Mouse (Mus musculus) hematopoietic stem cell, adult 5-6 weeks (primary cell): ENCODE measurements around the gene Rint1. TPM values are rescaled to one million over a fixed set of nuclear protein-coding genes. Genes with fewer than 3 reads are reported as not detected.
"Not testable (repeated sequence)": the region's sequence is repeated elsewhere in the genome, so short reads cannot be mapped to it uniquely, and the experiment has no call there.

ENCODE experiments used
- ATAC-seq, 2 experiments: fragments of 125-278 bp in 1 of 2; replicated peaks in 1 of 2; 2 replicates each; pipeline ENCODE4 v1.8.0; 2016 to 2017; ENCODE audit warnings: inconsistent platforms in 2 of 2, mild to moderate bottlenecking in 2 of 2, moderate number of reproducible peaks in 2 of 2, low read depth in 1 of 2, moderate TSS enrichment in 1 of 2; ENCODE audit not compliant: low FRiP score in 2 of 2, poor library complexity in 2 of 2, severe bottlenecking in 2 of 2, insufficient read depth in 1 of 2, low TSS enrichment in 1 of 2
- total RNA-seq: library from RNA; stranded (forward); fragments of 172-1452, 232-1000 nt; gene quantifications from 2 replicates; pipeline ENCODE4 v1.2.3, GENCODE M21; 2017

Rint1 gene
- total RNA-seq, 1 experiment from 2014 or later = 41.6 TPM

DNA sequence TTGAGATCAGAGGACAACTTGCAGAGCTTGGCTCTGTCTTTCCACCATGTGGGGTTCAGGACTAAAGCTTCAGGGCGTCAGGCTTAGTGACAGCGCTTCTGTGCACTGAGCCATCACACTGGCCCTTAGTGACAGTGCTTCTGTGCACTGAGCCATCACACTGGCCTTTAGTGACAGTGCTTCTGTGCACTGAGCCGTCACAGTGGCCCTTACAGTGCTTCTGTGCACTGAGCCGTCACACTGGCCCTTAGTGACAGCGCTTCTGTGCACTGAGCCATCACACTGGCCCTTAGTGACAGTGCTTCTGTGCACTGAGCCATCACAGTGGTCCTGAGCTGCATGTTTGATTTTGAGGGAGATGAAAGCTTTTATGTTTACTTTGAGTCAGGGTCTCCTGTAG, 27.3 kb downstream of the Rint1 start:
- no peak for ATAC-seq

DNA sequence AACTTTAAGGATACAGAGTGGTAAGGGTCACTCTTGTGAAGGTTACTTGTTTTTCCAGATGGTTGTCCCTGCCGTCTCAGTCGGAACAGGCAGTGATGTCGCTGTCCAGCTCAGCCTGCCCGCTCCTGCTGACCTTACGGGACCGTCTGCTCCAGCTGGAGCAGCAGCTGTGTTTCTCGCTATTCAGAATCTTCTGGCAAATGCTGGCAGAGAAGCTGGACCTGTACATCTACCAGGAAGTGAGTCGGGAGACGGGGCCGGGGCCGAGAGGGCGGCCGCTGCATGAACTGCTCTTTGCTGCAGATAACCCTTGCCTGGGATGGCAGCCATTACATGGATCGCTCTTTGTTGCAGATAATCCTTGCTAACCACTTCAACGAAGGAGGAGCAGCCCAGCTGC, 29.2 kb downstream of the Rint1 start:
- ATAC-seq = no peak

DNA sequence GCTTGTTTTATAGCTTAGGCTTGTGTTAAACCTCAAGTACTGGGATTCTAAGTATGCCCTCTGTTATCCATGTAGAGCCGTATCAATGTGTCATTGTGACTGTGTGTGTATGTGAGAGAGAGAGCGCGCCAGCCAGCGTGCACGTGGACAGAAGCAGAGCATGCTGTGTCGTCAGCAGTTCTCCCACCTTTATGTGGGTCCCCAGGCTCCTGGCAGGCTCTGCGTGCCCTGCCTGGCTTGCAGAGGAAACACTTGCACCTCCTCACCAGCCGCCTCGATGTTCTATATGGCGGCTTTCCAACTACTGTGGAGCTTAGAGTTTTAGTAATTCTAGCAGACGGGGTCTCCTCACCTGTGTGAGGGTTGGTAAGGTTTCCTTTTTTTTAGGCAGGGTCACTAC, 34.8 kb downstream of the Rint1 start:
- ATAC-seq = no peak

DNA sequence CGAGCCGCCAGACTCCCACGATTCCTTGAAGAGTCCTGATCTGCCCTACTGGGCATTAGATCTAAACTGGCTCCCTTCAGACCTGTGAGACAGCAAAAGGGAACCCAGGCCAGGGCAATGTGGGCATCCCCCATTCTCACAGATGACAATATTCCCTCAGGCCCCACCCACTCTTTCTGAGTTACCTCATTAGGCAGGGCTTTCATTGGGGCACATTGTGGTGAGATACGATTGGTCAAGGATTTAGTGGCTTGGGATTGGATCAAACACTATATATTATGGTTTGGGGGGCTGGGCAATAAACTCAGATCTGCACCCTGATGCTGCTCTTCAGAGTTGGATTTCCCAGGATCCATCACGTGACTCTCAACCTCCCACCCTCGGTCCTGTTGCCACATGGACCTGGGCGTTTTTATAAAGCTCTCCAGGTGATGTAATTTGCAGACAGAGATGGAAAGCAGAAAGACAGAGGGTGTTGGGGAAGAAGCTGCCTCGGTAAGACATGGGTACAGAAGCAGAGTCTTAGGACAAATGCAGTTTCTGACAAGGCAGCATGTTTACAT, 36.7 kb downstream of the Rint1 start:
- no peak for ATAC-seq

DNA sequence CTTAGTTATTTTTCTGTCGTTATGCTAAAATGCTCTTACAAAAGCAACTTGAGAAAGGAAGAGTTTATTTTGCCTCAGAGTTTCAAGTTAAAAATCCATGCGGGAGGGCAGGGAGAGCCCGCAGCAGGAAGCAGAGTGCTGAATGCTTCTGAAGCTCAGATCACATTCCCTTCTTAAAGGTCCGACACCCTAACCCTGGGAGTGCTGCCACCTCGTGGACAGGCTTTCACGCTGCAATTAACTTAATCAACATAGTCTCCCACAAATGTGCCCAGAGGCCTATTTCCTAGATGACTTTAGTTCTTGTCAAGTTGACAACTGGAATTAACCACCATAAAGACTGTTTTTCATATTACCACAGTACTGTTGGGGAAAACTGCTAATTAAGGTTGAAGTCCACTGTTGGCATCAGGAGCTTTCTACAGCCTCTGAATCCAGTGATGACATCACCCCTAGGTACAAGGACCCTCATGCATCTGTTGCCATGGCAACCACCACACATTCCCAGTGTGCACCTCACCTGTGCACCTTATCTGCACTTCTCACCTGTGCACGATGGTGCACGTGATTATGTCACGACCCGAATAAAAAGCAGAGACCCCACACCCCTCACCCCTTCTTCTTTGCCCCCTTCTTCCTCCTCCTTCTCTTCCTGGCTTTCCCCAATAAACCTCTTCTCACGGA, 39.0 kb downstream of the Rint1 start:
- ATAC-seq = peak; percentile 85 to 87

DNA sequence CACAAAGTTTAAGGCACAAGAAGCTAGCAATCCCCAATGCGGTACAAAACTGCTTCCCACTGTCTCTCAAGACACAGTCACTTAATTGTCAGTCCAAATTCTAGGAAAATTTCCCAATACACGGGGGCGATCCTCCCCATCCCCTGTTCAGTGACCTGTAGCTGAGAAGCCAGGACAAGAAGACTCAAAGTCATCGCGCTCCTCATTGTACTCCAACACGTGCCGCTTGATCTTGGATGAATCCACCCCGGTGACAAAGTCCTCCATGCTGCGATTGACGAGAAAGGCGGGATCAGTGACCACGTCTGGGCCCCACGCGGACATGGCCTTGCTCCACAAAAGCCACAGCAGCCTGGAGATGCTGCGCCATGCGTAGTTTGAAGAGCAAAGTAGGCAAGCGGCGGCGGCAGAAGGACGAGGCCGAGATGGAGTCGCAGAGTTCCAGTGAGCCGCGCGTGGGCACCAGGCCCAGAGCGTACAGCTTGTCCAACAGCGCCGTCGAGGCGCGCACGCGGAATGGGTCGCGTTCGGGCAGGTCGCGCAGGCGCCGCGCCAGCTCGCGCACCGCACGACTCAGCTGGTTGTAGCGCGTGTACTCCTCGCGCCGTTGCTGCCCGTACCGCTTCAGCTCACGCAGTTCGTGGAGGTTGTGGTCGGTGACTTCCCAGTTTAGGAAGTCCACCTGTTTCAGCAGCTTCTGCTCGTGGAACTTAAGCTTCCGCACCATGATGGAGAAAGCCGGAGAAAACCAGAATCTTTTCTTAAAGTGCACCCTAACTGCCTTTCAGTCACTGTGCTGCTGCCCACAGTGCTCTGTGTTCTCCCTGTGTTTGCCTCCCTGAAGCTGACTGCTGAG, 43.6 kb downstream of the Rint1 start:
- peak in 1 of 2 experiments; percentile 29; a peak in 2 of 4 replicates for ATAC-seq

DNA sequence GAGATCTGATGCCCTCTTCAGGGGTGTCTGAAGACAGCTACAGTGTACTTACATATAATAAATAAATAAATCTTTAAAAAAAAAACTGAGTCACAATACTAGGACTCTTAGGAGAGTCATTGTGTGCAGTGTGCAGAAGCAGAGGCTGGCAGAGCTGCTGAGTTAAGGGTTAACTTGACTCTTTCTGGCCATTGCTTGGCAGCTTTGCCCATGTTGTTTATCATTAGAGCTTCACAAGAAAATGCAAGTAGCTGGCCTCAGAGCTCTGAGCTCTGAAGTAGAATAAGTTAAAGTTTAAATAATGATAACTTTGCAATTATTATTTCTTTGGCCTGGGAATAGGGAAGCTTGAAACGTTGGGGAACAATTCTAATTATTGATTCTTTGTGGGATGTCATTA, 48.2 kb downstream of the Rint1 start:
- not testable (repeated sequence) for ATAC-seq

DNA sequence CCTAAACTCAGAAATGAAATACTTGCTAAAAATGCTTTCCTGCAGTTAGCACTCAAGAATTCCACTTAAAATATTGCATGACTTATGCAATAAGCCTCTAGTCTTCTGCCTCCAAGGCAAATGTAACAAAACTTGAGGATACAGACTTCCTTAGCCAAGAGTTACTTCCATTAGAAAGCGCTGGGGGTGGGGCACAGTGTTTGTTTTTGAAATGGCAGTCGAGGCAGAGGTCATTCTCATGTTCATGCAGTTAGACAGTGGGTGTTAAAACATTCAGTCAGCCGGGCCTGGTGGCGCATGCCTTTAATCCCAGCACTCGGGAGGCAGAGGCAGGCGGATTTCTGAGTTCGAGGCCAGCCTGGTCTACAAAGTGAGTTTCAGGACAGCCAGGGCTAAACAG, 50.6 kb downstream of the Rint1 start:
- no peak for ATAC-seq

DNA sequence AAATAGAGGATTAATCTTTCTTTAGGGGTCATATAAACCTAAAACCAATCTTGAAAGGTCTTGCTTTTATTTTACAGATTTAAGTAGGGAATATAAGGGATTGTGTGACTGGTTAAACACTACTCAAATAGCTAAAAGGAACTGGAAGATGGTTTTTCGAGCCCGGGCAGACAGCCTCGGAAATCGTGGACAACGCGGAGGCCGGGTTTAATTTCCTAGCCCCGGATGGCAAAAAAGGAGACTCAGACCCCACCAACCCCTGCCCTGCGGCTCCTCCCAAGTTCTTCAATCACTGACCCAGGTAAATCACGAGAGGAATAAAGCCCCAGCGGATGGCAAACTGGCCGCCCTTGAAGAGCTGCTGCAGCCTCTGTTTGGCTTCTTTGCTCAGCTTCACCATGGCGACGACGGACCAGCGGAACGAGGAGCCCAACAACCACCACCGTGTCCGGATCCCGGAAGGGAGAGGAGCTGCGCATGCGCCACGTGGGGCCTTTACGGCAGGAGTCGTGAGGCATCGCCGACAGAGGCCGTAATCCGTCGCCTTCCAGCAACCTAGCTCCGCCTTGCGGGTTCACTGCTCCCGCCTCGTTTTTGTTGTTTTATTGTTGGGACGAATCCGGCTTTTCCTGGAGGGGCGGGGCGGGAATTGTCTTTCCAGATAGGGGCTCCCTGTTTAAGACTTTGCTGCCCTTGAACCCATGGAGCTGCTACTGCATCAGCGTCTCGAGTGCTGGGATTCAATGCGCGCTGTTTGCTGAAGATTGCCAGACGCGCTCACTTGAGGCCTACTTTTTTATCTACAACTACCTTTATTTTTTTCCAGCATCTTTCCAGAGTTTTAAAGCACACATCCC, 56.4 kb downstream of the Rint1 start, which contains the start of gene Tomm7:
TSS of gene Tomm7 (minus strand) at position 488 of the 857 bp plus-strand sequence.
- peak; percentile 97 to 99 for ATAC-seq

DNA sequence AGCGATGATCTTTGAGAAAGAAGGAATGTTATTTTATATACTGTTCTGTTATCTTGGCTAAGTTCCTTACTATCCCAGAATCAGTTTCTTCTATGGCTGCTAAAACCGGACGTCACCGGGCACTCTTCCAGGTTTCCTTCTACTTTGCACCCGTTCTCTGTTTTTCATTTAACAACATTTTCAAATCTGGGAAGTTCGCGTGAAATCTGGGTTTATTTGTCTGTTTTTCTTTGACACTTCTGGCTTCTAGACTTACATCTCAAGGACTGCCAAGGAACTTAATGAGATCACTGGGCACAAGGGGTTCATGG, 57.0 kb downstream of the Rint1 start:
- ATAC-seq = no peak

DNA sequence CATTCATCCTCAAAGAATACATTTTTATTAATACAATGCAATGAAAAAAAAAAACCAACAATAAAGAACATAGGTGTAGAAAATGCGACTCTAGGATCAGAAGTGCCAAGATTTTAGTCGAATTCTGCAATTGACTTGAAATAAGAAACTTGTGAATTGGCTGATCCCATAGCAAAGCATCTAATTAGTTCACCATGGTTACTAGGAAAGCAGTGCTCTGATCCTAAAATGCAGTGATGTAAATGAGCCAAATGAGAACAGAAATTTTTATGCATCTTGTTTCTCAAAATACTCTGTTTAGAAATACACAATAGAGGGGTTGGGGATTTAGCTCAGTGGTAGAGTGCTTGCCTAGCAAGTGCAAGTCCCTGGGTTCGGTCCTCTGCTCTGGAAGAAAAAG, 57.6 kb downstream of the Rint1 start:
- no peak for ATAC-seq

DNA sequence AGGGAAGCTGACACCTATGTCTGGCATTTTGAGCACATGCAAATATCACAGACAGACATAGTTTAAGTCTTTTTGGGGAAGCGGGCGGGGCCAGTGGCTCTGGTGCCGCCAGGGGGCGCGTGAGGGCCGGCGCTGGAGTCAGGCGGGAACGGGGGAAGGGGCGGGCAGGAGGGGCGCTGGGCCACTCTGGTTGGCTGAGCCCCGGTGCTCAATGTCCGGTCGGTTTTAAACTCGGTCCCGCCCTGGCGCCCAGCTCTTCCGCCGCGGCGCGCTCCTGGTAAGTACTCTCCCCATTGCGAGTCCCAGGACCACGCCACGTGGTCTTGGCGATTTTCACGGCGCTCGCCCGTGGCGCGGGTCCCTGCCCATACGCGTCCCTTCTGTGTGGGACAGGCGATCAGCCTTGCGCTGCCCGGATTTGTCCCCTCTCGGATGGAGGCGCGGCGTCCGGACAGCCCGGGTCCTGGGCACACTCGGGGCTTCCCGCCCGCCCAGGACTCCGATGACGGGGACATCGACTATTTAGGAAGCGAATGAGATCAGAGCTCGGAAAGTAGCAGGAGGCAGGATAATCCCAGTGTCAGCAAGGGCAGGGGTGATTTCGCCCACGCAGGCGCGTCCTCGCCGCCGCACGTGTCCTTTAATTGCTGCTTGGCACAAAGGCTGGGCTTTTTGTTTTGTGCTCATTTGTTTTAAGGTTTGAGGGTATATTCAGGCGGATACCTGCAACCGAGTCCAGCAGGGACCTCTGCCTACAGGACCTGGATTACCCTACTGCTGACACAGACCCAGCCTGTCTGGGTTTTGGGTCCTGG, 63.0 kb downstream of the Rint1 start:
- ATAC-seq = peak; percentile 98

DNA sequence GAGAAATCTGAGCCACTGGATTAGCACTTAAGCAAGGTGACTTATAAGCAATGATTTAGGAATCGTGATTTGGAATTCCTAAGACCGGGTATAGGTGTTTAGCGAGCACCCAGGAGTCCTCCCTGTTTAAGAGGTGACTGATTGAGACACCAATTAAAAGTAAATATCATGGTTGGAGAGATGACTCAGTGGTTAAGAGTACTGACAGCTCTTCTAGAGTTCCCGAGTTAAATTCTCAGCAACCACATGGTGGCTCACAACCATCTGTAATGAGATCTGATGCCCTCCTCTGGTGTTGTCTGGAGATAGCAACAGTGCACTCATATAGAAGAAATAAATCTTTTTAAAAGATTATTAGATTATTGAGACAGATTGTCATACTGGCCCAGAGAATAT, 63.6 kb downstream of the Rint1 start:
- not testable (repeated sequence) for ATAC-seq

DNA sequence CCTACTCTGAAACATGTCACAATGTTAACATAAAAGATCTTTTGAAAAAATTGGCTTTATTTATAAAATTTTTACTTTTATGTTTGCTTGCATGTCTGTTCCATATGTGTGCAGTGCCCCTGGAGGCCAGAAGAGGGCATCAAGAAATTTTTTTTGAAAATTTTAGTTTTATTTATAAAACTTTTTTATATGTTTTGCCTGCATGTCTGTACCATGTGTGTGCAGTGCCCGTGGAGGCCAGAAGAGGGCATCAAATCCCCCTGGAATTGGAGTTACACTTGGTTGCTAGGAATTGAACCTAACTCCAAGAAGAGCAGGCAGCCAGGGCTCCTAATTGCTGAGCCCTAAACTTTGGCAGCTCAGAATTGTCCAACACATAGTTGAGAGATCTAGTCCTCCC, 65.4 kb downstream of the Rint1 start:
- not testable (repeated sequence) for ATAC-seq

DNA sequence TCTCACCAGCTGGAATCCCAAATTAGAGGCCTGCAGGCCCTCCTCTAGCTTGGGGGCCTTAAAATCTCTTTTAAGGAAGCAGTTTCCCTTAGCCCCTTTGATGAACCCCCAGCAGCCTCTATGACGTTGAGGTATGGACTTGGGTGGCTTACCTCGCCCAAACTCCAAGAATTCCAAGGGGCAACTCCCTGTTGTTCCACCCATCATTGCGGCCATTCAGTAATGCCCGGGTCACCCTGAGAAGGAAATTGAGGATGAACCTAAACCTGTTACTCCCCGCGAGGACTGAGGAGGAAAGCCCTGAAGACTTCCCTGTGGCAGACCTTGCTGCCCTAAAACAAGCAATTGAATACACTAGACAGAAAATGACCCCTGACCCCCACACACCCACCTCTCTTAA, 68.0 kb downstream of the Rint1 start:
- no peak for ATAC-seq

DNA sequence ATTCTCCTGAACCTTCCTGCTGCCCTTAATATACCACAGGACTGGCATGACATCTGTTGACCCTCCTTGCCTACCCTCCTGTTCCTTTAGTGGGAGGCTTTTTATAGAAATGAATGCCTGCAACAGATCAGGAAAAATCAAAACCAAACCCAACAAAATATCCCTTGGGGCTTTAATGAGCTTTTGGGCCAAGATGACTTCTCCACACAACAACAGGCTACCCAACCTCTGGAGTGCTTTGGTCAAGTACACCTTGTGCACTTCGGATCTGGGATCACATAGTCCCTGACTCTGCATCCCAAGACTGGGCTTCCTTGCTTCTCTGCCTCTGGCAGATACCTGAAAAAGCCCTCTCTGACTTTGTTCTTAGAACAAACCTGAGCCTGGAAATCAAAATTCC, 68.7 kb downstream of the Rint1 start:
- no peak for ATAC-seq

DNA sequence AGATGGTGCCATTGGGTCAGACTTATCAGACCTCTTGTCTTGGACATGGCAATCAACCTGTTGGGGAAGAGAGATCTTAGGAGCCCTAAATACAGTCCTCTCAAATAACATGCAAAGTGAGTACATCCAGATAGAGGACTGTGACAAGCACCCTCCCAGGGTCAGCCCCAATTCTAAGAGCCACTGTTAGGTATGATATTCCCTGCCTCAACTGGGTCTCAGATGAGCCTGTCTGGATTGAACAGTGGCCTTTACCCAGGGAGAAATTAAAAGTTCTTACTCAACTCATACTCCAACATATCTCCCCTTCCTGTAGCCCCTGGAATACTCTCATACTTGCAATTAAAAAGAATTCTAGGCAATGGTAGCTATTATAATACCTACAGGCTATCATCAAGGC, 69.7 kb downstream of the Rint1 start:
- no peak for ATAC-seq
